Mouse (Mus musculus) kidney, adult 8-10 months (tissue): ENCODE measurements at regions not wholly inside any gene's neighbourhood (a gene's known extent, or its start where the extent isn't known, plus 50 kb on each side); places are given as distances from the start of the nearest gene placed in this dataset.
A peak's percentile ranks its signal among the peaks of the same experiment; 100 is the strongest.
"Not testable (repeated sequence)": the region's sequence is repeated elsewhere in the genome, so short reads cannot be mapped to it uniquely, and the experiment has no call there.

Source experiments
- DNase-seq, 2 experiments: peaks; one replicate each; pipeline ENCODE4 v3.0.0; 2022

- DNase-seq = no peak
Measured at GRCm38 (mm10) chr3:111194541-111194940, 943.7 kb upstream of the Prmt6 start.

DNA sequence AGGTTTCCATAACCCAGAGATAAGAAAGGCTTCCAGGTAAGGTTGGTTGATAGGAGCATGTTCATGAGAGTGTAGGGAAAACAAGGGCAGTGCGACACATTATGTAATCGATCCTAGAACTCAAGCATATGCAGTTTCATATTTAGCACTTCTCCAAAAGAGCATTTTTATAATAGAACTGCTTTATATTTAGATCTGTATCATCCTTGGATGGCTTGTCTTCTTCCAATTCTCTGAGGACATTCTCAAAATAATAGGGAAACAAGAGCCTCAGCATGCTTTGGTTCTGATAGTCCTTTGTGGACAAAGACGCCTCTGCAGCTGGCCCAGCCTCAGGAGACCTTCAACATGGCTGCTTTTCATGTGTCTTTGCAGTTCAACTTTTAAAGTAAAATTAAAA lies 915.9 kb upstream of the Prmt6 start:
- DNase-seq = no peak

DNA sequence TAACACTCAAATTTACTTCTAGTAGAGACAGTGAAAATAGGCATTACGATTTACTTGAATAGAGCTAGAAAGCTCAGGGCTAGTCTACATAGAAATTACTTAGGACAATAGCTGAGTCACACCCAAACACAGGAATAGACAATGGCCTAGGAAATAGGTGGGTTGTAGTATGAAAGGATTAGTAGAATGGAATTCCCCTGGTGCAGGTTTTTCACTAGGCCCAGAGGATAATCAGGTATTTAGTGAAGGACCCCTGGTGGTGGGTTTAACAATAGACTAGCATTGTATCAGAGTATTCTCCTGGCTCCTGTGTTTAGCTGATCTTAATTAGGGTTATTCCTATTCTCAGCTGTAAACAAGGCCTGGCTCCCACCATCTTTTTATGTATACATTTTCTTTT lies 890.4 kb upstream of the Prmt6 start:
- not testable (repeated sequence) for DNase-seq

DNA sequence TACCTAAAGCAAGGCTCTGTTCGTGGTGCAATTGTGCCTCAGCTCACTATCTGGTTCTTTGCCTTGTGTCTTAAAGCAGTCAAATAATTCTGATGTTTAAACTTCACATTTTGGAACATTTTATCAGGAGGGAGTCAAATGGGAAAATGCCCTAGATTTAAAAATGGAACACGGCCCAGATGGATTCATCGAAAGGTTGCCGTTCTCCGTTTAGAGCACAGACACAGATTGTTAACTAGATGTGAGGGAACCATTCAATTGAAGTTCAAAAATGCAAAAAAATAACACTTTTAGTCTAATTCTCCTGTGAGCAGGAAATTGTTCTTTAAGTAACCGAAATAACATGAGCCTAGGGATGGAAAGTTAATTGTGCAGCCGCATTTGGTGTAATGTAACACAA lies 858.2 kb upstream of the Prmt6 start:
- no peak for DNase-seq

DNA sequence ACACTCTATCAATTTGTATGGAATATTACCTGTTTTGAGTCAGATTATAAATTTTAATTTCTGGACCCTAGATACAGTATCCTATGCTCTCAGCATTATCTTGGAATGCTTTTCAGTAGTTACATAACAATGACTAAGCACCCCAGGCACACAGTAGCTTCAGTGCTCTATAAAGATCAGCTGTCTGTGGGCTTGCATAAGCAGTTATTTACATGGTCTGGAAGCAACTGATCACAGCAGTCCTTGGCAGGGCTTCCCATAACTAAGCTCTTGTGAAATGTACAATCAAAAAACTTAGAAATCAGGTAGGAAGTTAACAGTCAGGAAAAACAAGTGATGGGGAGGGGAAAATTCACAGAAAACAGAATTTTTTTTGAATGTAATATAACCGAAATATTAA lies 851.8 kb upstream of the Prmt6 start:
- DNase-seq = peak in 1 of 2 experiments; percentile 0

GRCm38 (mm10) chr3:111074311-111074710 lies 823.5 kb upstream of the Prmt6 start:
- no peak for DNase-seq

- no peak for DNase-seq
Measured at GRCm38 (mm10) chr3:111070301-111070700, 819.5 kb upstream of the Prmt6 start.

DNA sequence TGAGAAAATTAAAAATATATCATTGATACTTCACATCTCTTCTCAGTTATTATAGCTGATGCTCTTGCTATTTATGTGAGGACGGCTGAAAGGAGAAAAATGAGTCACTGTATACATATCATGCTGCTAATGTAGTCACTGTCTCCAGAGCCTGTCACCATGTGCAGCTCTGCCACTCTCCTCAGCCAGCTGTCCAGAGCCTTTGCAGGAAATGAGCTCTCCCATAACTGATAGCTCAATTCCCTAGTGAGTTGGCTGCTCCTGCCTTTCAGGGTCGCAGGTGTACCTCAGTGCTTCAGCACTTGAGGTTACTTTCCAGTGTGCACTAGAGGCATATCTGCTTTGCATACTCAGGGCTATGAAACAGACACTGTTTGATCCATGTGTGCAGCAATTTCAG lies 819.0 kb upstream of the Prmt6 start:
- DNase-seq = no peak

GRCm38 (mm10) chr3:111069156-111069555 lies 818.4 kb upstream of the Prmt6 start:
- peak in 1 of 2 experiments; percentile 55 for DNase-seq

DNA sequence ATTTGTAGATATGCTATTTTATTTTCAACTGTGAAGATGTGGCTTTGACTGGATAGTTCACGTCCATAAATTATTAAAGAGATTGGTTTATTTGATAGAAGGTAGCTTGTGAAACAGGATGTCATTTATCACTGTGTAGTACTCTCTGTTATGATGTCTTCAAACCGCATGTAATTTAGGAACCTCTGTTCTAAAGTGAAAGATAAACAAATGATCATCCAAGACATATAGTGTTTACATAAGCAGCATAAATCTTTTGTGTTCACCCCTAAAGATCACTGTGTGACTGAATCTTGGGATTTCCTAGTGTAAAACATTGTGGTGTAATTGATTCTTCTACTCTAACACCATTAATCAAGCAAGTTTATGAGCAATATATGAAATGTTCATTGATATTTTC lies 798.8 kb upstream of the Prmt6 start:
- no peak for DNase-seq
